8 mouse cellular contexts compared by ENCODE assay signal in the genomic region with DNA sequence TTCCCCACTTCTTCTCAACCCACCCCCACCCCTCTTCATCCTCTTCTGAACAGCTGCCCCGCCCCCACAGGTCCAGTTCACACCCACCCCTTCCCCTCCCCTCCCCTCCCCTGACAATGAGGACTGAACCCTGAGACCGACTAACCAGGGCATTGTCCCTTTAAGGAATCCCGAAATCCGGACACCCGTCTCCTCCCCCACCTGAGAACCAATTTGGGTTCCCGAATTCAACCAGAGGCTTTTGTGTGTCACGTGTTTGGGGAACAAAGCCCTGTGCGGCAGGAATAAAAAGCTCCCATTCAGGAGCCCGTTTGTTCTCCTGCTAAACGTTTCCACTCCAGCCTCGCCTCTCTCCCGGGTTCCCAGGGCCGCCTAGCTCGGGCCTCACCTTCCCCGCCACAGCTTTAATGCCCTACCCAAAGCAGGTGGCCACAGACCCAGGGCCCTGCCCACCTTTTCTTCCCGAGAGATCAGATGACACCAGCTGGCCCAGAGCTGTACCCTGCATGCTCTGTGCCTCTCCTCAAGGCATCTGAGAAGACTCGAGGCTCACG. TPM values are rescaled to one million over a fixed set of nuclear protein-coding genes. Genes with fewer than 3 reads are reported as not detected.
DNase-seq lines count a peak whose midpoint lies in the region; ATAC-seq lines count a peak whose summit lies in the region.

No protein-coding gene starts in this region.

- H3K4me2 ChIP-seq in intestine, embryonic 16.5 days (ENCODE audit: low read depth, low read length): peak overlapping the region; percentile 45

- no peaks in the 10 kb centered on the region for H3K27me3 ChIP-seq in intestine, embryonic 16.5 days (replicated peaks; ENCODE audit: control insufficient read depth, insufficient read depth, low read length)
- H3K27me3 ChIP-seq in midbrain, embryonic 10.5 days (ENCODE audit: low read depth, poor library complexity, severe bottlenecking): no peaks in the 10 kb centered on the region

- WGBS in intestine, embryonic 16.5 days: 7% methylated on average over 18 of the region's 18 CpGs
- WGBS in midbrain, embryonic 10.5 days: under 1% methylated on average over 18 of the region's 18 CpGs

- ATAC-seq in intestine, embryonic 16.5 days: peak; percentile 45; the same call in 1 of the 2 replicates

- no peaks in the 10 kb centered on the region for H3K36me3 ChIP-seq in intestine, embryonic 16.5 days (ENCODE audit: control insufficient read depth, insufficient read depth, low read length)
- no peaks in the 10 kb centered on the region for H3K36me3 ChIP-seq in midbrain, embryonic 10.5 days

- DNase-seq in cerebellum, adult 18-20 months: peak; percentile 26 to 30
- DNase-seq in cerebellum, adult 11 months: no peak
- peak; percentile 8 for DNase-seq in urinary bladder, postnatal 25 days (ENCODE audit: low spot score)
- DNase-seq in urinary bladder, postnatal 10 days (ENCODE audit: low spot score): no peak
- peak; percentile 88 for DNase-seq in midbrain, embryonic 10.5 days (ENCODE audit: low spot score)
- DNase-seq in testis, postnatal 10 days (ENCODE audit: low spot score): peak; percentile 63
- DNase-seq in gastrocnemius, adult 18-20 months (ENCODE audit: low spot score): no peak

- H3K27ac ChIP-seq in intestine, embryonic 16.5 days (ENCODE audit: low read length): no peak overlapping the region
- H3K27ac ChIP-seq in midbrain, embryonic 10.5 days (replicated peaks): peak overlapping the region; percentile 96

- H3K4me1 ChIP-seq in intestine, embryonic 16.5 days (ENCODE audit: control insufficient read depth, insufficient read depth, low read length): peaks cover 10% of the 10 kb centered on the region
- H3K4me1 ChIP-seq in midbrain, embryonic 10.5 days: peaks cover 89% of the 10 kb centered on the region

- peak overlapping the region; percentile 44; the same call in 1 of the 2 replicates for H3K9ac ChIP-seq in intestine, embryonic 16.5 days (ENCODE audit: low read depth, low read length)

- no peaks in the 10 kb centered on the region for H3K9me3 ChIP-seq in intestine, embryonic 16.5 days (ENCODE audit: control insufficient read depth, low read length)
- H3K9me3 ChIP-seq in midbrain, embryonic 10.5 days (replicated peaks): no peaks in the 10 kb centered on the region

- peak overlapping the region; percentile 22 for H3K4me3 ChIP-seq in intestine, embryonic 16.5 days (ENCODE audit: low read length)
- peak overlapping the region; percentile 43 for H3K4me3 ChIP-seq in midbrain, embryonic 10.5 days

RNA-seq across cellular contexts. Expression of a gene that starts 25.1 kb away (rescaled TPM):
- 3.0 and 4.5 TPM in 2 replicates for polyA plus RNA-seq in intestine, embryonic 16.5 days (2015; fragmentation: Nextera tagmentation; extraction: Ambion mirVana)
- 190 and 232 TPM in 2 replicates for polyA plus RNA-seq in midbrain, embryonic 10.5 days (2016; fragmentation: Nextera tagmentation; extraction: Ambion mirVana)
- total RNA-seq in gastrocnemius, adult 18-20 months (2021): under 1 TPM in 1 of 2 experiments, not detected in 1; 0.57 TPM

RNA-seq across cellular contexts. Expression of a gene that starts 55.5 kb away (rescaled TPM):
- polyA plus RNA-seq in intestine, embryonic 16.5 days (2015; fragmentation: Nextera tagmentation; extraction: Ambion mirVana): 1,462 and 1,500 TPM in 2 replicates
- polyA plus RNA-seq in midbrain, embryonic 10.5 days (2016; fragmentation: Nextera tagmentation; extraction: Ambion mirVana): 861 and 874 TPM in 2 replicates
- 10 to 100 TPM; 42.5 to 67.7 TPM for total RNA-seq in gastrocnemius, adult 18-20 months (2021)

Comparison
In these comparisons a context has a peak if more than half of its experiments do, and no peak if none do; other contexts are left out.
1. DNase-seq: peak in cerebellum, adult 18-20 months (2 of 2), urinary bladder, postnatal 25 days (single experiment), midbrain, embryonic 10.5 days (single experiment) and testis, postnatal 10 days (single experiment); none in cerebellum, adult 11 months (single experiment), urinary bladder, postnatal 10 days (single experiment) and gastrocnemius, adult 18-20 months (single experiment).
2. RNA of a gene that starts 25.1 kb away (polyA plus RNA-seq): 190 to 232 TPM in midbrain, embryonic 10.5 days; 3.0 to 4.5 TPM in intestine, embryonic 16.5 days; every median in the first group is over 10 times any median in the second.